Mouse (Mus musculus): ENCODE results near the gene Tm2d3.

The Tm2d3 gene

DNA sequence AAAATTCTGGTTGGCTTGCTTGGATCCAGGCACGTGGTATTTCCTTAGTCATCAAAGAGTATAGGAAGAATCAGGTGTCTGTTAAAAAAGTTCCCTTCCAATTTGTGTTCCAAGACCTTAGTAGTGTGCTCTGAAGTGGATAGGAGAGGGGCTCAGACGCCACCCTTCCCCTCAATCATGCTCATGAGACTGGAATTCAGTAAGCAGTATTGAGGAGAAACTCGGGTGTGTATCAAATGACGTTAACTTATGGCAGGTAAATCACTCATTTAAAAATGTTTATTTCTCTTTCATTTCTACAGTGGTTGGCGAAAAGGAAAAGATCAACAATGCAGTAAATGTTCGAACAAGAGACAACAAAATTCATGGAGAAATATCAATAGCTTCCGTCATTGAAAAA lies at the start of gene Tm2d3:
Gene Tm2d3 (plus strand): TSS at position 301 of the 400 bp plus-strand sequence.
- no peak for DNase-seq (ENCODE audit: low read depth, low spot score)

DNA sequence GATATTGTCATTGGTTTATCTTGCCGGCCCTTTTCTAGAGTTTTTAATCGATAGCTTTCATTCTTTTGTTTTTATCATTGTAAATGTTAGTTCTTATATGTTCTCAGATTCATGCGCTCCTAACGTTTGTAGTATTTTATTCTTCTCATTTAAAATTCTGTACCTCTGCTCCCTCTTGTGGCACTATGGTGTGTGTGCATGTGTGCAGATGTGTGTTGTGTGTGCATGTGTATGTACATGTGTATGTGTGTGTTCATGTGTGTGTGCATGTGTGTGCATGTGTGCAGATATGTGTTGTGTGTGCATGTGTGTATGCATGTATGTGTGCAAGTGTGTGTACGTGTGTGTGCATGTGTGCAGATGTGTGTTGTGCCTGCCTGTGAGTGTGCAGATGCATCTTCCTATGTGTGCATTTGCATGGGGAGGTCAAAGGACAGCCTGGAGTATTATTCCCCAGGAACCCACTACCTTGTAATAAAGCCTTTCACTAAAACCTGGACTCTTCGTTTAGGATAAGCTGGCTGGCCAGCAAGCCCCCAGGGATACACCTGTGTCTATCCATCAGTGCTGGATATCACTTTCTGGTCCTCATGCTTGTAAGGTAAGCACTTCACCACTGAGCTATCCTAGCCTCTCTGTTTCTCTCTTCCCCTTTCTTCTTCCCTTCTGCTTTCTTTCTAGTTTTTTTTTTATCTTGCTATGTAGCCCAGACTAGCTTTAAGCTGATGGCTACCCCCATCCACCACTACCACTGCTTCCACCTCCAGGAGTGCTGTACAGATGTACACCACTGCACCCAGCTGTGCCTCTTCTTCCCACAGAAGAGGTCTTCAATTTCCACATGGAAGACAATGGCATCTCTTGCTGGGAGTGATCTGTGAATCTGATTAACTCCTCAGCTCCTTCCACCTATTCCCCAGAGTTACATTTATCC lies 48.3 kb upstream of the Tm2d3 start:
- DNase-seq (ENCODE audit: low read depth, low spot score): no peak

- no peak for DNase-seq (ENCODE audit: low read depth, low spot score)
Observed at GRCm38 (mm10) chr7:65643861-65644421, 47.0 kb upstream of the Tm2d3 start.

- DNase-seq (ENCODE audit: low read depth, low spot score): peak; percentile 95
Observed at GRCm38 (mm10) chr7:65644643-65645351, 46.2 kb upstream of the Tm2d3 start, which contains the start of gene Tarsl2. Gene Tarsl2 (plus strand): TSS chr7:65644898.

DNA sequence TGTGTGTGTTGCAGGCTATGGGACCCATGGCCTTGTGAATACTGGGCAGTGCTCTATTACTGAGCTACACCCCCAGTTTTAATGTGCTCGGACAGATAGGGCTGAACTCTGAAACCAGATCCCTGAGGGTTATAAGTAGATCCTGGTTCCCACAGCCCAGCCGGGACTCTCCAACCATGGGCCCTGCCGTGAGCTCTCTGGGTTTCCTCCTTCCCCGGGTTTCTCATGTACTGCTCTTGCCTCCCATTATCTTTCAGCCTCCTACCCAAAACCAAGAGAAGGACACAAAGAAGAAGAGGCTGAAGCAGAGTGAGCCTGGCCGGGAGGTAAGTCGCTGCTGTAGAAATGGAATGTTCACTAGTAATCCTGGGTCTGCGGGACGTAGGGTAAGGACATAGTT lies 45.0 kb upstream of the Tm2d3 start:
- DNase-seq (ENCODE audit: low read depth, low spot score): no peak

GRCm38 (mm10) chr7:65650662-65651061 lies 40.3 kb upstream of the Tm2d3 start:
- DNase-seq (ENCODE audit: low read depth, low spot score): no peak

DNA sequence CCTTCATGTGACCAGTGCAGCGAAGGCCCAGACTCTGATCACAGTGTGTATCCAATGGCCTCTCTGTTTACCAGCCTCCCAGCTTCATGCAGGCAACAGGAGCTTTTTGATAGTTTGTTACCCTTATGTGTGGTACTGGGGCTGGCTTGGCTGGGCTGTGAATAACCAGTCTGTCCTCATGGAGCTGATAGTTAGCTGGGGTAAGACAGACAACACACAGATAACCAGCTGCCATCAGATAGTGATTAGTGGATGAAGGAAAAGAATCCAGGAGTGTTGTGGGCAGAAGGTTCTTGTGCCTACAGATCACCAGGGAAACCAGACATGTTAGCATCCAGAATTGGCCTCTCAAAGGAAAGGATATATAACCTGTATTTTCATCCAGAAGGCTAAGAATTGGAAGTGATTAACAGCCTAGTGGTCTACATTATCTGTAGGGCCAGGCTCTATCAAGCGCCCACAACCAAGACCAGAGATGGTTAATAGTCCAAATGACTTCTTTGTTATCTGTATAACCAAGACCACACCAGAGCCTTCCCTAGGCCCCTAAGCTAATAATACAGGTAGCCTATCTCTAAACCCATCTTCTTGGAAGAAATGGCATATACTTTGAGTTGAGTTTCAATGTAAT lies 33.4 kb upstream of the Tm2d3 start:
- no peak for DNase-seq (ENCODE audit: low read depth, low spot score)

DNA sequence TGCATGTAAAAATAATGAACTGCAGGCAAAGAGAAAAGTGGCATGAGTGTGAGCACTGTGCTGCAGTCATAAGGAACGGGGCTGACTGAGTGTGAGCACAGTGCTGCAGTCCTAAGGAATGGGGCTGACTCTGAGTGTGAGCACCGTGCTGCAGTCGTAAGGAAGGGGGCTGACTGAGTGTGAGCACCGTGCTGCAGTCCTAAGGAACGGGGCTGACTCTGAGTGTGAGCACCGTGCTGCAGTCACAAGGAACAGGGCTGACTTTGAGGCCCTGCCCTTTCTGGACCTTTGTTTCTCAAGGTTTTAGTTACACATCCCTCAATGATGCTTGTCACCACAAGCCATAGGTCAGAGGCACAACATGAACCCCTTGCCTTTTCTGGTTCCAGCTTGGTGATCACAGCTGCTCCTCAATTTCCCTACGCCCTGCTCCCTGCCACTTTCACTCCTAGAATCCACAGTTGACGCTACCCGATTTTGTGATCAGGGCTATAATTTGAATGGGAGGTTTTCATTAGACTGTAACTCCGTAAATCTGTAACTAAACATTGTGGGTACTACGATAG lies 27.7 kb upstream of the Tm2d3 start:
- no peak for DNase-seq (ENCODE audit: low read depth, low spot score)

- no peak for DNase-seq (ENCODE audit: low read depth, low spot score)
Observed at GRCm38 (mm10) chr7:65663886-65664285, 27.1 kb upstream of the Tm2d3 start.

GRCm38 (mm10) chr7:65667491-65667890 lies 23.5 kb upstream of the Tm2d3 start:
- no peak for DNase-seq (ENCODE audit: low read depth, low spot score)

GRCm38 (mm10) chr7:65678050-65678449 lies 12.9 kb upstream of the Tm2d3 start:
- no peak for DNase-seq (ENCODE audit: low read depth, low spot score)

GRCm38 (mm10) chr7:65678900-65679595 lies 11.9 kb upstream of the Tm2d3 start:
- DNase-seq (ENCODE audit: low read depth, low spot score): no peak

DNA sequence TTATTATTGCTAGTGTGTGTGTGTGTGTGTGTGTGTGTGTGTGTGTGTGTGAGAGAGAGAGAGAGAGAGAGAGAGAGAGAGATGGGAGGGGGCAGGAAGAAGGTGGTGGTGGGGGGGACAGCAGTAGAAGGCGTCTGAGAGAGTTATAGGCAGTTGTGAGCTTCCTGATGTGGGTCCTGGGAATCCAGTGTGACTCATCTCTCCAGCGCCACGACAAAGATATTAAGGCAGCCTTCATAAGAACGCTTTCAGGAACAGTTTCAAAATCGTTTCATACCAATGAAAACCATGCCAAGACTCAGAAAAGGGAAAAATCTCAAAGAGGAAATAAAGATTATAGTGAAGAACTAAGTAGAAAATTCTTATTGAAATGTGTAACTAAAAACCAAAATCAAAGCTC lies 9.8 kb upstream of the Tm2d3 start:
- no peak for DNase-seq (ENCODE audit: low read depth, low spot score)

DNA sequence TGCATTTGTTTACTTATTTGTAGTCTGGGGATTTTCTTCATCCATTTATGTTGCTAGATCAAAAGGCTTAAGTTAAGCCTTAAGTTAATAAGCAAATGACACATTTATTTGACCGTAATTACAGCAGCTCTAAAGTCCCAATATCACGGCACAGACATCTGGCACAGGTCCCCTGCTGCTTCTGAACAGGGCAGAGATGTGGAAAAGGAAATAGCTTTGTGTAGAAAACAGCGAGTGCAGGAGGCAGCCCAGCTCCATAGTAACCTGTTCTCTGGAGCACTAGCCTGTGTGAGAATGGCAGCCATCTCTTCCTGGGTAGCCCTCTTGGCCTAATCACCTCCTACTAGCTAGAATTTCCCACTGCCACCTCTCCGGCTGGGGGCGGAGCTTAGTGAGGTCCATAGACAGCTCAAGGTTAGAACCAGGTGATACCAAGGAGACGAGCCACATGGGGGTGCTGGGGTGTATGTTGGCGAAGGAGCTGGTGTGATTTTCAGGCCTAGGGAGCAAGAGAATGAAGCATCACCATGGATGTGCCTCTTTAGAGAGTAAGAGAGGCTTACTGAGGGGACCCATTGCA lies 6.6 kb upstream of the Tm2d3 start:
- no peak for DNase-seq (ENCODE audit: low read depth, low spot score)

DNA sequence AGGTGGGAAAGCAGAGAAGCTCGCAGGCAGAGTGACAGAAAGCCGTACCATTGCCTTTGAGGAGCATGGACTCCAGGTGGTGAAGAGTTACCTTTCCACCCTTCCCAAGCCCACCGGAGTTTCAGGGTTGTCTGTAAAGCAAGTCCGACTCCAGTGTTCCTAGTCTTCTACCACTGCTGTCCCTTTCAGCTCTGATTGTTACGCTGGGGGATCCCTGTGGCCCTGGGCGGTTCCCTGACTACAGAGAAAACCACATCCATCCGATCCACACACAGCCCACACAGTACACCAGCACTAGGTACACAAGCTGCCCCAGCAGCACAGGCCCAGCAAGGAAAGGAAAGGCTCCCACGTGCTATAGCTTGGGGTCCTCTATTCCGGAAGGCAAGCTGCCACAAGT lies 4.3 kb upstream of the Tm2d3 start:
- DNase-seq (ENCODE audit: low read depth, low spot score): no peak

DNA sequence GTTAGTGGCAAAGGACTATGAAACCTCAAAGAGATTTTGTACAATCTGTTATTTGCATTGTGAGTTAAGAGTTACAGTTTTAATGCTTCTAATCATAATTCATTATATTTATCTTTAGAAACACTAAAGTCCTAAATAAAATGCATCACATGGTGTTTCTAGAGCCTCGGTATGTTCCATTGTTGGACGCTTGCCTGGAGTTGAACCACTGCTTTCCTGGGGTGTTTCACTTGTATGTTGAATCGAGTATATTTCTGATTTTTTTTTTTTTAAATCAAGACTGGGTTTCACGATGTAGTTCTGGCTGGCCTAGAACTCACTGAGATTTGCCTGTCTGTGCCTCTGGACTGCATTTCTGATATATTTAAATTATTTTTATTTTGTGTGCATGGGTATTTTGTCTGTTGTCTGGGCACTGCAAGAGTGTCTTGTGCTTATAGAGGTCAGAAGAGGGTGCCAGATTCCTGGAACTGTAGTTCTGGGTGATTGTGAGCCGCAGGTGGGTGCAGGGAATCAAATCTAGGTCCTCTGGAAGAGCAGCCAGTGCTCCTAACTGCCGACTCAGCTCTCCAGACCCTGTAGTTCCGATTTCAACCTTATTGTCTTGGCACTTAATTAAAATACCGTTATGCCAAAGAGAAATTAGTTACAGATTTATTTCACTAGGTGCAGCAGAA lies 1.1 kb downstream of the Tm2d3 start:
- no peak for DNase-seq (ENCODE audit: low read depth, low spot score)

GRCm38 (mm10) chr7:65692883-65693282 lies 1.9 kb downstream of the Tm2d3 start:
- no peak for DNase-seq (ENCODE audit: low read depth, low spot score)

DNA sequence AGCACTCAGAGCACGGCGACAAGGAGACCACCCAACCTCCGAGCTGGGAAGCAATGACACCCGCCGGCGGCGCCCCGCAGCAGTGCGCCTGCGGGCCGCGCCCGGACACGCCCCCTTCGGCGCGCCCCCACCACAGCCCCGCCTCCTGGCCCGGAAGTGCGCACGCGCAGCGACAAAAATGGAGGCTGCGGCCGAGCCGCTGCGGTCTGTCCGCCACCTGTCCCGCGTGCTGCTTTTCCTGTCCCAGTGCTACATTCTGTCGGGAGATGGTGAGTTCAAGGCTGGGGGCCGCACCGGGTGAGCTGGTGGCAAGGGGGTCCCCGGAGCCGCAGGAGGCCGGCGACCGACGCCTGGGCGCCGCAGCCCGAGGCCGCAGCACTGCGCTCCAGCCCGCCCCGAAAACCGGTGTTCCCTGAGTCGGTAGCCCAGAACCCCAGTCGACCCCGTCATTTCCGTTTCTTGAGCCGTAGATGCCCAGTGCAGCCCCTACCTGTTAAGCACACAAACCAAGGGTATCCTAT lies 2.4 kb downstream of the Tm2d3 start:
- peak; percentile 67 for DNase-seq (ENCODE audit: low read depth, low spot score)

- DNase-seq (ENCODE audit: low read depth, low spot score): no peak
Observed at GRCm38 (mm10) chr7:65696450-65696849, 5.5 kb downstream of the Tm2d3 start.

GRCm38 (mm10) chr7:65702076-65702475 lies 11.1 kb downstream of the Tm2d3 start:
- DNase-seq (ENCODE audit: low read depth, low spot score): no peak

All from c-Kit-negative CD71-positive TER-119-positive erythroid progenitor cells, embryonic 14.5 days (primary cell).